Mouse (Mus musculus): ENCODE results near the gene Cfap161. TPM values are rescaled to one million over a fixed set of nuclear protein-coding genes. Genes with fewer than 3 reads are reported as not detected.
A peak's percentile ranks its signal among the peaks of the same experiment; 100 is the strongest.

Cfap161 gene
- not detected for total RNA-seq (2021)
- long read RNA-seq, experiment 1, result 0 reads
- long read RNA-seq, experiment 2, result 0 reads

- no peak for DNase-seq (ENCODE audit: low spot score)
Measured at GRCm38 (mm10) chr7:83794705-83795104, at the start of gene Cfap161. TSS of gene Cfap161 (minus strand) at chr7:83794880.

GRCm38 (mm10) chr7:83842486-83843259 lies 48.0 kb upstream of the Cfap161 start:
- DNase-seq (ENCODE audit: low spot score), result no peak

GRCm38 (mm10) chr7:83840076-83840475 lies 45.4 kb upstream of the Cfap161 start:
- DNase-seq (ENCODE audit: low spot score), result no peak

- DNase-seq (ENCODE audit: low spot score), result no peak
Measured at GRCm38 (mm10) chr7:83838525-83839224, 44.0 kb upstream of the Cfap161 start.

- no peak for DNase-seq (ENCODE audit: low spot score)
Measured at GRCm38 (mm10) chr7:83829355-83829754, 34.7 kb upstream of the Cfap161 start.

GRCm38 (mm10) chr7:83827402-83828076 lies 32.9 kb upstream of the Cfap161 start:
- DNase-seq (ENCODE audit: low spot score), result no peak

- no peak for DNase-seq (ENCODE audit: low spot score)
Measured at GRCm38 (mm10) chr7:83826808-83827207, 32.1 kb upstream of the Cfap161 start.

- no peak for DNase-seq (ENCODE audit: low spot score)
Measured at GRCm38 (mm10) chr7:83821951-83822350, 27.3 kb upstream of the Cfap161 start.

GRCm38 (mm10) chr7:83816886-83817285 lies 22.2 kb upstream of the Cfap161 start:
- no peak for DNase-seq (ENCODE audit: low spot score)

- no peak for DNase-seq (ENCODE audit: low spot score)
Measured at GRCm38 (mm10) chr7:83815646-83816045, 21.0 kb upstream of the Cfap161 start.

GRCm38 (mm10) chr7:83813993-83814392 lies 19.3 kb upstream of the Cfap161 start:
- peak; percentile 75 for DNase-seq (ENCODE audit: low spot score)

- no peak for DNase-seq (ENCODE audit: low spot score)
Measured at GRCm38 (mm10) chr7:83813465-83813864, 18.8 kb upstream of the Cfap161 start.

- no peak for DNase-seq (ENCODE audit: low spot score)
Measured at GRCm38 (mm10) chr7:83813016-83813415, 18.3 kb upstream of the Cfap161 start.

GRCm38 (mm10) chr7:83812581-83812980 lies 17.9 kb upstream of the Cfap161 start:
- DNase-seq (ENCODE audit: low spot score), result no peak

GRCm38 (mm10) chr7:83811916-83812315 lies 17.2 kb upstream of the Cfap161 start:
- DNase-seq (ENCODE audit: low spot score), result no peak

GRCm38 (mm10) chr7:83811461-83811860 lies 16.8 kb upstream of the Cfap161 start:
- DNase-seq (ENCODE audit: low spot score), result no peak

- peak; percentile 17 for DNase-seq (ENCODE audit: low spot score)
Measured at GRCm38 (mm10) chr7:83810141-83811100, 15.7 kb upstream of the Cfap161 start.

- no peak for DNase-seq (ENCODE audit: low spot score)
Measured at GRCm38 (mm10) chr7:83809715-83810114, 15.0 kb upstream of the Cfap161 start.

GRCm38 (mm10) chr7:83809060-83809459 lies 14.4 kb upstream of the Cfap161 start:
- DNase-seq (ENCODE audit: low spot score), result peak; percentile 27

GRCm38 (mm10) chr7:83806934-83807333 lies 12.3 kb upstream of the Cfap161 start:
- DNase-seq (ENCODE audit: low spot score), result no peak

- no peak for DNase-seq (ENCODE audit: low spot score)
Measured at GRCm38 (mm10) chr7:83803777-83804176, 9.1 kb upstream of the Cfap161 start.
